Mouse (Mus musculus) testis, postnatal 14 days (tissue): Measurements from ENCODE around the gene Tnip1.

Experiments
- DNase-seq: peaks from one replicate; pipeline ENCODE4 v3.0.0; 2021; ENCODE audit warnings: low spot score

The Tnip1 gene

DNA sequence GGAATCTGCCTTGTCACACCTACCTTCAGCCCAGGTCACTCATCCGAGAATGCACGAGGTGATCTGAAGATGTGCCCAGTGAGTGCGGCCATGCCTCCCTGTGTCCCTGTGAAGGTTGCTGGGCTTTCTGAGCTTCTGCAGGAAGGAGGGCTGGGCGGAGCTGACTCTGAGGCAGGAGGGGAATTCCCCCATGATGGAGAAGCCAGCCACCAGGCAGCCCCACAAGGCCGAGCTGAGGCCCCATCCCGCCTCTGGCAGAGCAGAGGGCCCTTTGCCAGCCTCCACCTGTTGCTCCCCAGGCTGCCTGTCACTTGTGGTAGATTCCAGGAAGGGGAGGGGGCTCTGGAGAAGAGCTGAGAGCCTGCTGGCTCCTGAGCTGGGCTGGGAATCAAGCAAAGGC lies at the start of gene Tnip1:
Gene Tnip1, minus strand, starts transcription at position 108 of the 400 bp plus-strand sequence.
- DNase-seq = no peak

DNA sequence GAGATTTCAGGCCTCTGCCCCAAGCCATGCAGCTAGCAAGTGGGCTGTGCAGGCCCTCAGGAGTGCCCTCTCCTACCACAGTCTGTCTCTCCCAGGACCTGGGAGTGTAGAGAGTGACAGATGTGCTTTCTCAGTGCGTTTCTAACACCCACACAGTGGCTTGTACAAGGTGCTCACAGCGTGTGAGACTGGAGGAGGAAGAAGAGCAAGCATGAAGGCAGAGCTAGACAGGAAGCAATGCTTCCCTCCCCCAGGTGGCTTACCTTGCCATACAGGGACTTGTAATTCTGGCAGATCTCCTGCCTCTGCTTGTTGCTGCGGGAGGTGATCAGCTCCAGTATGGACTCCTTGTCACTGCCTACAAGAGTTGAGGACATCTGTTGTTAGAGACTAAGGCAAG lies 48.7 kb upstream of the Tnip1 start:
- no peak for DNase-seq

DNA sequence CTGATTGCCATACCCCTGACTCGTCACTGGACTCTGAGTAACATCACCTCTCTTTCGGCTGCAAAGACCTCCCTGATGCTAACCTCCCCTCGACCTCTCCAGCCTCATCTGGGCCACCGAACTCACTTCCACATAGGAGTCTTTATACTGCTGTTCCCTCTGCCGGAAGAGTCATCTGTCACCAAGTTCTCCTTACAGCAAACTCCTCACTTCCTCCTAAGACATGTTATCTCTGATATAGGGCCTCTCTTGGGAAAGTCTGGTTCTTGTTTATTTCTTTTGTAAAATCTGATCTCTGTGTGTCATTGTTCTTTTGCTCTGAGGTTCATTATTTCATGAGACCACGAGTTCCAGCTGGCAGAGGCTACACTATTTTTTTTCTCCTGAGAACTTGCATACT lies 45.5 kb upstream of the Tnip1 start:
- no peak for DNase-seq

- DNase-seq = no peak
Measured at GRCm38 (mm10) chr11:55005684-55006083, 43.0 kb upstream of the Tnip1 start.

- no peak for DNase-seq
Measured at GRCm38 (mm10) chr11:55004970-55005502, 42.3 kb upstream of the Tnip1 start.

DNA sequence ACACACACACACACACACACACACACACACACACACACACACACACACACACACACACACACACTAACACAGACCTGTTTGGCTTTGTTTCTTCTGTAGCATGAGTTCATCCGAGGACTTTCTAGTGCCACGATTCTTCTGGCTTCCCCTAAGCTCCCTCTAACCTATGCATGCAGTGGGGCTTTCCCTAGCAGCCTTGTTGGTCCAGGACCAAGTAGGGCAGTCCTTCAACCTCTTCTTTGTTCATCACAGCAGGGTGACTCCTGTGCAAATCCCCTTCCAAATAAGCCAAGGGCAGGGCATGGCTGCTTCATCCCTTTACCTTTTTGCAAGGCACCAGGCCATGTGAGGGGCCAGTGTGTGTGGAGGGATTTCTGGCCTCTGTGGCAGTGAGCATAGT lies 36.0 kb upstream of the Tnip1 start:
- DNase-seq = no peak

GRCm38 (mm10) chr11:54998284-54998683 lies 35.6 kb upstream of the Tnip1 start:
- peak; percentile 26 for DNase-seq

- no peak for DNase-seq
Measured at GRCm38 (mm10) chr11:54996176-54996575, 33.5 kb upstream of the Tnip1 start.

- no peak for DNase-seq
Measured at GRCm38 (mm10) chr11:54989920-54990319, 27.2 kb upstream of the Tnip1 start.

- no peak for DNase-seq
Measured at GRCm38 (mm10) chr11:54988754-54989349, 26.1 kb upstream of the Tnip1 start.

- DNase-seq = peak; percentile 57
Measured at GRCm38 (mm10) chr11:54987974-54988373, 25.3 kb upstream of the Tnip1 start.

DNA sequence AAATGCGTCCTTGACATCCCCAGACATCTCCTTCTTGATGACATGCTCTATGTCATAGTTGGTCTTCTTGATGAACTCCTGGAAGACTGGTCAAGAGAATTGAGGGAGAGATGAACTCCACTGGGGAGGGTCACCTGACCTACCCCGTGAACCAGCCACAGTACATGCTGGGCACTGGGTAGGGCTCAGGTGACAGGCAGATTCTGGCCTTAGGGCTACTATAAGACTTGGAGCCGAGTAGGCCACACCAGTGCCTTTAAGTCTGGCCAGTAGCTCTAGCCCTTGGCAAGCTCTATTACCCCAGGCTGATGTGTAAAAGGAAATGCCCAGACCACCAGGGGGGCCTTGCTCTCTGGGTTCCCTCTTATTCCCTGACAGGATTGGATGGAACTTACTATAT lies 22.4 kb upstream of the Tnip1 start:
- DNase-seq = no peak

GRCm38 (mm10) chr11:54984581-54984980 lies 21.9 kb upstream of the Tnip1 start:
- DNase-seq = no peak

DNA sequence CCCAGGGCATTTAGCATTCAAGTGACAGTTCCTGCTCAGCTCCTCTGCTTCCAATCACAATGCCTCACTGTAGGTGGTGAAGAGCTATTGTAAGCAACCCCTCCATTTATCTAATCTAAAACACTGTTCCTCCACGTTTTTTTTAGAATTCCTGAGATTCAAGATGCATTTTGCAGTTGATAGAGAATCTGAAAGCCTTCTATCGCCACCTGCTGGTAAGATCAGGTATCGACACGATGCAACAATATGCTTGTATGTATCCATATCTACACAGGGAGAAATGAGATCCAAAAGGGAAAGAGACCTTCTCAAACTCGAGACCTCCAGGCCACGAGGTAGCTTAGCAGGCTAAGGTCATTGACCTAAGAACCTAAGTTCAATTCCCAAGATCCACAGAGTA lies 21.4 kb upstream of the Tnip1 start:
- peak; percentile 45 for DNase-seq

- DNase-seq = no peak
Measured at GRCm38 (mm10) chr11:54982520-54982919, 19.8 kb upstream of the Tnip1 start.

DNA sequence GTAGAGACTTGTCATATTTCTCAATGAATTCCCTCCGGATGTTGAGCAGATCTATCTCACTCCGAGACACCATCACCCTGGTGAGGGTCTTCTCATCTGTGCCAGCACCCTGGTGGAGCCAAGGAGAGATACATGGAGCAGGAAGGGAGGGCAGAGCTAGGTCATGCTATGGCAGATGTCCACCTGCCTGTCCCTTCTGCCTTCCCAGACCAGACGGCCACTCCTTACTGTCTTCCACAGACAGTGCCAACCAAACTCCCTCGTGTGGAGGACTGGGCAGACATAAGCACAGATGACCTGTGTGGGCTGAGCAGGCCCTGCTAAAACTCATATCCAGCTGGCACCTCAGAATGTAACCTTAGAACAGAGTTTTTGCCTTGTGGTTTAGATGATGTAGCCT lies 18.9 kb upstream of the Tnip1 start:
- DNase-seq = no peak

DNA sequence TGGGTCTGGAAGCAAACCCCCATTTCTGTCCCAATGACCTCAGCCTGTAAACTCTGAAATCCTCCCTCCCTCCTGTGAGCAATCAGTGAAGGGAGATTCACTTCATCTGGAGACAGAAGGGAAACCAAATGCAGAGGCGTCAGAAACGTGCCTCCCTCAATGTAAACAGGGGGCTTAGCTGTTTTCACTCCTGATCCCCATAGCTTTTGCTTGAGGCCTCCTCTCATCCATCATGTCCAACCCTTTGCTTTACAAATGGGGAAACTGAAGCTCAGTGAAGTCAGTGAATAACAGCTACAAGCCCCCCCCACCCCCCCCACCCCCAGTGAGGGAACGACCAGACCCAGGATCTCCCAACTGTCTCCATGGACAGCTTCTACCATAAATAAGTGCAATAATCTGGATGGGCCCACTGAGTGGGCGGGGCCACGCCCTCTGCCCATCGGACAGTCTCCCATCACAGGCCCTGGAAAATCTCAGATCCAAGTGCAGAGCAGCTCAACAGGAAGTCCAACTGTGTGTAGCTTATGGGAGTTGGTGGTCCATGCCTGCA lies 14.7 kb upstream of the Tnip1 start:
- no peak for DNase-seq

DNA sequence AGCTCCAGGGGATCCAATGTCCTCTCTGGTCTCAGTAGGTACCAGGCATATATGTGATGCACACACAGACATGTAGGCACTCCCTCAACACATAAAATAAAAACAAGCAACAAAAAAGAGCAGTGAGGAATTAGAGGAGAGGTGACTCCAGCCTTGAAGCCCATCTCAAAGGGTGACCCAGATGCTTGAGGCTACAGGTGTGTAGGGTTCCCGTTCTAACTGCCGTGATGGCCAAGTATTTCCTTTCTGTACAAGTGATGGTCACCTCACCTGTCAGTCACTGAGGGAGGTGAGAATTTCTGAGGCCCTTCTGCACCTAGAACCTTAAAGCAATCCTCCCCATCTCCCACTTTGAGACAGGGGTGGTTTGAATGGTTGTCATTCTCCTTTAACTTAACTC lies 13.6 kb upstream of the Tnip1 start:
- no peak for DNase-seq

DNA sequence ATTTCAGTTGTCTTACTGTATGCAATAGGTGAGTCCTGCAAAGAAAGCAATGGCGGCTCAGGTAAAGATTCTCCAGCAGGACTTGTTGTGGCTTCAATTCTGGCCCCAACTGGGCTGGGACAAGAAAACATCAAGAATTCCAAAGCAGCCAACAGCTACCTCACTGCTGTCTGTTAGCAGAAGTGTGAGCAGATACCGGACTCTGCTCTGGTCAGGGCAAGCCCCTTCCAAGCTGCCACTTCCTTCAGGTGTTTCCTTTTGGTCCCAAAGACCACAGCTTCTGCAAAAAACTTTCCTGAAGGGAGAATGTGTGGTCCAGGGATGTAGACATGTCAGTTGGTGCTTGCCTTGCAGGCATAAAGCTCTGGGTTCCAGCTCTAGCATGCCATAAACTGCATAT lies 13.0 kb upstream of the Tnip1 start:
- no peak for DNase-seq

- DNase-seq = no peak
Measured at GRCm38 (mm10) chr11:54975340-54975739, 12.6 kb upstream of the Tnip1 start.

GRCm38 (mm10) chr11:54974639-54975038 lies 11.9 kb upstream of the Tnip1 start:
- no peak for DNase-seq

- DNase-seq = no peak
Measured at GRCm38 (mm10) chr11:54973481-54974212, 10.9 kb upstream of the Tnip1 start.

DNA sequence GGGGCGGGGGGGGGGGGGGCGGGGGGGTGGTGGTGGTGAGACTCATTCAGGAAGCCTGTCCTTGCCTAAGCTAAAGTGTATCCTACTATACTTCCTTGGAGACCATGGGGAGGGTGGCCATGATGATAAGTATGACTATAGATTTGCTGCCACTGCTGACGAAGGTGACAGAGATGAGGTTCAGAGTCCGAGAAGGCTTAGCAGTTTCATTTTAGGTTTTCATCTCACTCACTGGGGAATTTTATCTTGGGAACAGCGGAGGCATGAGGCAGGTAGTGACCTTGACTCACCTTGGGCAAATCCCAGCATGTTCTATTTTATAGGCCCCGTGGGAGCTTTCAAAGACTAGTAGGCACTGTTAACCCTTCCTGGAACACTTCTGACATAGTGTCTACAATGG lies 10.1 kb upstream of the Tnip1 start:
- DNase-seq = no peak
